Mouse (Mus musculus) heart, embryonic 11.5 days (tissue): ENCODE measurements around the gene Cela3b. TPM values are rescaled to one million over a fixed set of nuclear protein-coding genes. Genes with fewer than 3 reads are reported as not detected.
"Not testable (repeated sequence)": the region's sequence is repeated elsewhere in the genome, so short reads cannot be mapped to it uniquely, and the experiment has no call there.

Experiments used
- ATAC-seq: fragments of 200-750 bp; cut with Nextera tagmentation; replicated peaks from 2 replicates; pipeline ENCODE4 v1.8.0; 2017; ENCODE audit warnings: moderate library complexity; ENCODE audit not compliant: insufficient number of reproducible peaks, low FRiP score, low TSS enrichment
- H3K27ac ChIP-seq: fragments of 300-500 bp; sonication (generic); 2 replicates; pipeline ENCODE4 v1.5.1; 2014; ENCODE audit warnings: mild to moderate bottlenecking, low read depth, low read length
- H3K27me3 ChIP-seq: fragments of 300-500 bp; sonication (generic); 2 replicates; pipeline ENCODE4 v1.6.1; 2014; ENCODE audit warnings: mild to moderate bottlenecking, low read length, mixed read lengths; ENCODE audit not compliant: control insufficient read depth, insufficient read depth
- H3K36me3 ChIP-seq: fragments of 300-500 bp; sonication (generic); 2 replicates; pipeline ENCODE4 v1.6.1; 2014; ENCODE audit warnings: mild to moderate bottlenecking, low read length, moderate library complexity, mixed read lengths; ENCODE audit not compliant: control insufficient read depth, insufficient read depth
- H3K4me1 ChIP-seq: fragments of 300-500 bp; sonication (generic); 2 replicates; pipeline ENCODE4 v1.6.1; 2014; ENCODE audit warnings: low read length; ENCODE audit not compliant: control insufficient read depth, insufficient read depth
- H3K4me2 ChIP-seq: fragments of 300-500 bp; sonication (generic); 2 replicates; pipeline ENCODE4 v1.6.1; 2014; ENCODE audit warnings: mild to moderate bottlenecking, moderate library complexity
- H3K4me3 ChIP-seq: fragments of 300-500 bp; sonication (generic); 2 replicates; pipeline ENCODE4 v1.5.1; 2014; ENCODE audit warnings: low read depth, low read length
- H3K9ac ChIP-seq: fragments of 300-500 bp; sonication (generic); 2 replicates; pipeline ENCODE4 v1.6.1; 2014; ENCODE audit warnings: mild to moderate bottlenecking, low read depth, low read length, moderate library complexity
- H3K9me3 ChIP-seq: fragments of 300-500 bp; sonication (generic); replicated peaks from 2 replicates; pipeline ENCODE4 v1.6.1; 2016; ENCODE audit warnings: low read length; ENCODE audit not compliant: control insufficient read depth
- WGBS: fragments of 180-500 bp; shearing (Covaris S2); extraction: QIAGEN DNeasy Blood & Tissue Kit; methylation state at CpG from one replicate; pipeline ENCODE4 v1.1.7; 2014; ENCODE audit not compliant: insufficient replicate concordance; 5-methylcytosine and 5-hydroxymethylcytosine counted together
- polyA plus RNA-seq: library from polyadenylated mRNA; unstranded; fragments of >200 nt; fragmentation: Nextera tagmentation; extraction: Ambion mirVana; gene quantifications from 2 replicates; pipeline ENCODE4 v1.2.1, GENCODE M21; 2014

Gene Cela3b
- polyA plus RNA-seq, 1 experiment from 2014 or later: not detected

GRCm38 (mm10) chr4:137447363-137448196 lies 17.2 kb upstream of the Cela3b start:
- no peaks in the 10 kb centered on the region for H3K27me3 ChIP-seq
- peaks cover 14% of the 10 kb centered on the region for H3K4me1 ChIP-seq
- no peak overlapping the region for H3K4me3 ChIP-seq
- H3K27ac ChIP-seq: no peak overlapping the region
- H3K9me3 ChIP-seq: no peaks in the 10 kb centered on the region
- H3K9ac ChIP-seq: no peak overlapping the region
- no peak for ATAC-seq
- no peak overlapping the region for H3K4me2 ChIP-seq
- 46% methylated on average over 7 of the region's 7 CpGs for WGBS
- H3K36me3 ChIP-seq: no peaks in the 10 kb centered on the region

DNA sequence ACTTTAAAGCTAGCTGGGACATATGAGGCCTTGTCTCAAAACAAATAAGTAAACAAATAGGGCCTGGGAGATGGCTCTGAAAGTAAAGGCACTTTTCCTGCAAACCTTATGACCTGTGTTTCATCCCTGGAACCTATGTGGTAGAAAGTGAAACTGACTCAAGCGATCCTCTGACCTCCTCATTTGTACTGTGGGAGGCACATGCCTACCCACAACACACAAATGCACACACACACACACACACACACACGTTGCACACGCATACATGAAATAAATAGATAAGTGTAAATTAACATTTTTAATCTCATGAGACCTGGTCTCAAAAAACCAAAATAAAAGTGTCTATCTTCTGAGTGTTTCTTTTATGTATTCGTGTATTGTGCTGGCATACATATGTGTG lies 15.5 kb upstream of the Cela3b start:
- no peak for ATAC-seq
- WGBS: 81% methylated on average over 4 of the region's 4 CpGs
- Histone ChIP-seq H3K27me3 (no peaks in the 10 kb centered on the region), H3K9me3 (no peaks in the 10 kb centered on the region), H3K4me2 (no peak overlapping the region), H3K36me3 (no peaks in the 10 kb centered on the region), H3K9ac (no peak overlapping the region), H3K4me1 (peaks cover 14% of the 10 kb centered on the region), H3K4me3 (no peak overlapping the region), H3K27ac (no peak overlapping the region)

DNA sequence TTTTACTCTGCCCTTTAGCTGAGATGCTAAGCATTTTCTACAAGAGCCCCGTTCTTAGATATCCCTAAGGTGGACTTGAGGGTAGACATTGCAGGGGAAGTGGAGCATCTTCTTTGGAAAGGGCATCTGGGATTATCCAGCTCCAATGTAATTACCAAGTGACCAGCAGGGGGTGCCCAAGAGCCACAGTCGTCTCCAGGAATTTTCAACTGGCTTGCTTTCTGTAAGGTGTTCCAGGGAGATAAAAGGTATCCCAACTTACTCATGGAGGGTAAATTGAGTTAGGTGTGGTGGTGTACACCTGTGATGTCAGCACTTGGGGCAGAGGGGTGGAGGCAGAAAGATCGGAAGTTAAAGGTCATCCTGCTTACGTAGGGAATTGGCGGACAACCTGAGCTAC lies 13.3 kb upstream of the Cela3b start:
- 28% methylated on average over 5 of the region's 5 CpGs for WGBS
- Histone ChIP-seq H3K36me3 (no peaks in the 10 kb centered on the region), H3K4me1 (peaks cover 10% of the 10 kb centered on the region), H3K27ac (no peak overlapping the region), H3K27me3 (no peaks in the 10 kb centered on the region), H3K4me3 (no peak overlapping the region), H3K4me2 (peak overlapping the region; percentile 17; the same call in 1 of the 2 replicates), H3K9ac (no peak overlapping the region), H3K9me3 (no peaks in the 10 kb centered on the region)
- ATAC-seq: no peak

- Histone ChIP-seq H3K9ac (no peak overlapping the region), H3K4me2 (no peak overlapping the region), H3K4me1 (no peaks in the 10 kb centered on the region), H3K27me3 (no peaks in the 10 kb centered on the region), H3K9me3 (no peaks in the 10 kb centered on the region), H3K4me3 (no peak overlapping the region), H3K36me3 (no peaks in the 10 kb centered on the region), H3K27ac (no peak overlapping the region)
- WGBS: 78% methylated on average over 4 of the region's 4 CpGs
- no peak for ATAC-seq
Measured at GRCm38 (mm10) chr4:137441332-137441731, 11.0 kb upstream of the Cela3b start.

DNA sequence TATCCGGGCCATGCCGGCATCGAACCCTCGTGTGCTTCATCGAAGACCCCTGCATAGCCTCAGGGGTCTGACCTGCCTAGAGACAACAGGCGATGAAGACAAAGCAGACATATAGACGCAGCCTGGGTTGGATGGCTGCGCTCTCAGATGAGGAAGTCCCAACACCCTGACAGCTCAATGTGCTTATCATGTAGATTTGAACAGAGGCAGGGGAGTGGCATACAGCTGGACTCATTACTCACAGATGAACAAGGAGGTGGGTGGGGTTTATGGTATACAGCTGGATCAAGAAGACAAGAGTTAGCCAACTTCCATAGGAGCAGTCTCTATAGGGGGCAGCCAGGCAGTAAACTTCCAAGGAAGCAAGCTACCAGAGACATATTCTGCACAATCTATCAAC lies 8.5 kb upstream of the Cela3b start:
- no peaks in the 10 kb centered on the region for H3K4me1 ChIP-seq
- H3K36me3 ChIP-seq: no peaks in the 10 kb centered on the region
- H3K27ac ChIP-seq: no peak overlapping the region
- H3K4me3 ChIP-seq: no peak overlapping the region
- no peaks in the 10 kb centered on the region for H3K27me3 ChIP-seq
- 80% methylated on average over 8 of the region's 8 CpGs for WGBS
- no peaks in the 10 kb centered on the region for H3K9me3 ChIP-seq
- H3K9ac ChIP-seq: no peak overlapping the region
- no peak for ATAC-seq
- no peak overlapping the region for H3K4me2 ChIP-seq

- Histone ChIP-seq H3K9me3 (no peaks in the 10 kb centered on the region), H3K4me2 (no peak overlapping the region), H3K4me1 (no peaks in the 10 kb centered on the region), H3K36me3 (no peaks in the 10 kb centered on the region), H3K27me3 (no peaks in the 10 kb centered on the region), H3K27ac (no peak overlapping the region), H3K4me3 (no peak overlapping the region), H3K9ac (no peak overlapping the region)
- no peak for ATAC-seq
- 89% methylated on average over 8 of the region's 8 CpGs for WGBS
Measured at GRCm38 (mm10) chr4:137436979-137437669, 6.8 kb upstream of the Cela3b start.

DNA sequence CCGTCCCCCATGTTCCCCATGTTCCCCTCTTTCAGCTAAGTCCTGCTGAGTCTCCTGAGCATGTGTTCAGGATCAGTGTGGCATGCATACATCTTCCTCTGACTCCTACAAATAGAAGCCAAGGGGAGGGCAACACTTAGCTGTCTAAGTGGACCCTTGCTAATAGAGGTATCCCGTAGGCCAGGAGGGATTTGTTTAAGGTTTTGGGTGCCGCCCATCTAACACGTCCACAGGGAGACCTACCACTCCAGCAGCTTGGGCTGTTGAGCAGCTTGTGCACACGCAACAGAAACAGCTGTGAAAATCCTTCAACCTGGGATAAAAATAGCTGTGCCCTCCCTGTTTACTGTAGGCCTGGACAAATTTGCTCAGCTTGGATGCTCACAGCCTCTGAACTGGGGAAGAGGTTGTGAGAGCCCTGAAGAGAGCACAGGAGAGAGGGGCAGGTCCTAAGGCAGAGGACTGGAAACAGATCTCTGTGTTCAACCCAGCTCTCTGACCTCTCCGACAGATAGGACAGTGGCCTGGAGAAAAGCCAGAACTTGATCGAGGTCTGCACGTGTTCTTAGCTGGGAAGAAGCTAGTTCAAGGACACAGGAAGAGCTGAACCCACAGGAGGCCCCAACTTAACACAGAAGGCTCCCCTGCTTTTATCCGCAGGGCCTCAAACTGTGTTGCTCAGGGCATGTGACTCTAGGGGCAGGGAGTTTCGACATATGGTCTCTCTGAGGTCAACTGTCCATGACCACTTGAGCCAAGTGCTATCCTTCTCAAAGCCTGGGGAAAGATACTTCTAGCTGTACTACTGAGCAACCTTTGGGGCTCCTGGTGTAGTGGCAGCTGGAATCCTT lies 2.6 kb upstream of the Cela3b start:
- not testable (repeated sequence) for H3K9me3 ChIP-seq, H3K27me3 ChIP-seq, ATAC-seq, H3K4me3 ChIP-seq, H3K4me1 ChIP-seq, H3K4me2 ChIP-seq, H3K9ac ChIP-seq, H3K36me3 ChIP-seq
- 49% methylated on average over 10 of the region's 10 CpGs for WGBS
- H3K27ac ChIP-seq: 0 out of 2 replicates have a peak overlapping the region, but pooled peaks have one; percentile 64

GRCm38 (mm10) chr4:137417712-137418564 lies 12.4 kb downstream of the Cela3b start:
- no peaks in the 10 kb centered on the region for H3K36me3 ChIP-seq
- H3K4me3 ChIP-seq: no peak overlapping the region
- H3K9me3 ChIP-seq: no peaks in the 10 kb centered on the region
- WGBS: 54% methylated on average over 11 of the region's 11 CpGs
- no peak overlapping the region for H3K4me2 ChIP-seq
- no peaks in the 10 kb centered on the region for H3K27me3 ChIP-seq
- no peak overlapping the region for H3K9ac ChIP-seq
- ATAC-seq: no peak
- H3K4me1 ChIP-seq: no peaks in the 10 kb centered on the region
- no peak overlapping the region for H3K27ac ChIP-seq
